Mouse (Mus musculus): ENCODE results near the gene Epn1. TPM values are rescaled to one million over a fixed set of nuclear protein-coding genes. Genes with fewer than 3 reads are reported as not detected.

The Epn1 gene
- polyA plus RNA-seq, 1 experiment from 2014 or later, result 116 TPM

- peaks cover 42% of the 10 kb centered on the region for H3K36me3 ChIP-seq (replicated peaks; ENCODE audit: control insufficient read depth, insufficient read depth)
Measured at GRCm38 (mm10) chr7:5099796-5100195, 19.8 kb downstream of the Epn1 start.

GRCm38 (mm10) chr7:5101066-5101663 is 21.1 kb downstream of the Epn1 start:
- peaks cover 28% of the 10 kb centered on the region for H3K36me3 ChIP-seq (replicated peaks; ENCODE audit: control insufficient read depth, insufficient read depth)
- no peak for DNase-seq (ENCODE audit: low spot score)
- no peaks in the 10 kb centered on the region for H3K9me3 ChIP-seq (ENCODE audit: control insufficient read depth, low read length)
- H3K27ac ChIP-seq, result no peak overlapping the region
- 88% methylated on average over 10 of the region's 10 CpGs for WGBS
- H3K4me1 ChIP-seq (replicated peaks; ENCODE audit: control insufficient read depth, insufficient read depth, low read length), result no peaks in the 10 kb centered on the region
- no peak overlapping the region for H3K4me3 ChIP-seq (replicated peaks; ENCODE audit: low read length)
- ATAC-seq (ENCODE audit: low FRiP score), result peak; percentile 25; the same call in 1 of the 2 replicates
- H3K27me3 ChIP-seq (ENCODE audit: control insufficient read depth, insufficient read depth, low read length), result no peaks in the 10 kb centered on the region
- no peak overlapping the region for H3K4me2 ChIP-seq (replicated peaks)
- H3K9ac ChIP-seq, result no peak overlapping the region

More at GRCm38 (mm10) chr7:5099796-5100195, 19.8 kb downstream of the Epn1 start:
- H3K4me1 ChIP-seq (replicated peaks; ENCODE audit: control insufficient read depth, insufficient read depth, low read length), result no peaks in the 10 kb centered on the region
- WGBS, result 85% methylated on average over 3 of the region's 3 CpGs
- H3K27ac ChIP-seq, result no peak overlapping the region
- H3K9ac ChIP-seq, result no peak overlapping the region
- no peaks in the 10 kb centered on the region for H3K9me3 ChIP-seq (ENCODE audit: control insufficient read depth, low read length)
- no peak overlapping the region for H3K4me2 ChIP-seq (replicated peaks)
- ATAC-seq (ENCODE audit: low FRiP score) (no peak), DNase-seq (ENCODE audit: low spot score) (no peak)
- no peak overlapping the region for H3K4me3 ChIP-seq (replicated peaks; ENCODE audit: low read length)
- H3K27me3 ChIP-seq (ENCODE audit: control insufficient read depth, insufficient read depth, low read length), result no peaks in the 10 kb centered on the region

GRCm38 (mm10) chr7:5102564-5102963 is 22.5 kb downstream of the Epn1 start:
- peaks cover 17% of the 10 kb centered on the region for H3K36me3 ChIP-seq (replicated peaks; ENCODE audit: control insufficient read depth, insufficient read depth)
- H3K27ac ChIP-seq, result no peak overlapping the region
- 89% methylated on average over 2 of the region's 2 CpGs for WGBS
- no peak overlapping the region for H3K9ac ChIP-seq
- H3K4me1 ChIP-seq (replicated peaks; ENCODE audit: control insufficient read depth, insufficient read depth, low read length), result no peaks in the 10 kb centered on the region
- no peak overlapping the region for H3K4me2 ChIP-seq (replicated peaks)
- ATAC-seq (ENCODE audit: low FRiP score) (no peak), DNase-seq (ENCODE audit: low spot score) (no peak)
- no peaks in the 10 kb centered on the region for H3K9me3 ChIP-seq (ENCODE audit: control insufficient read depth, low read length)
- H3K27me3 ChIP-seq (ENCODE audit: control insufficient read depth, insufficient read depth, low read length), result no peaks in the 10 kb centered on the region
- no peak overlapping the region for H3K4me3 ChIP-seq (replicated peaks; ENCODE audit: low read length)

GRCm38 (mm10) chr7:5108272-5108671 is 28.2 kb downstream of the Epn1 start:
- 82% methylated on average over 4 of the region's 4 CpGs for WGBS
- ATAC-seq (ENCODE audit: low FRiP score), result no peak
- H3K4me2 ChIP-seq (replicated peaks), result no peak overlapping the region

GRCm38 (mm10) chr7:5109301-5109700 is 29.3 kb downstream of the Epn1 start:
- no peak overlapping the region for H3K4me2 ChIP-seq (replicated peaks)
- no peaks in the 10 kb centered on the region for H3K27me3 ChIP-seq (ENCODE audit: control insufficient read depth, insufficient read depth, low read length)
- no peaks in the 10 kb centered on the region for H3K4me1 ChIP-seq (replicated peaks; ENCODE audit: control insufficient read depth, insufficient read depth, low read length)
- 85% methylated on average over 8 of the region's 8 CpGs for WGBS
- H3K4me3 ChIP-seq (replicated peaks; ENCODE audit: low read length), result no peak overlapping the region
- H3K27ac ChIP-seq, result no peak overlapping the region
- ATAC-seq (ENCODE audit: low FRiP score), result no peak
- no peaks in the 10 kb centered on the region for H3K36me3 ChIP-seq (replicated peaks; ENCODE audit: control insufficient read depth, insufficient read depth)
- no peak overlapping the region for H3K9ac ChIP-seq
- no peak for DNase-seq (ENCODE audit: low spot score)
- H3K9me3 ChIP-seq (ENCODE audit: control insufficient read depth, low read length), result no peaks in the 10 kb centered on the region

More at GRCm38 (mm10) chr7:5108272-5108671, 28.2 kb downstream of the Epn1 start:
- H3K9ac ChIP-seq, result no peak overlapping the region
- no peaks in the 10 kb centered on the region for H3K36me3 ChIP-seq (replicated peaks; ENCODE audit: control insufficient read depth, insufficient read depth)
- H3K27ac ChIP-seq, result no peak overlapping the region
- H3K4me1 ChIP-seq (replicated peaks; ENCODE audit: control insufficient read depth, insufficient read depth, low read length), result no peaks in the 10 kb centered on the region
- H3K4me3 ChIP-seq (replicated peaks; ENCODE audit: low read length), result no peak overlapping the region
- H3K9me3 ChIP-seq (ENCODE audit: control insufficient read depth, low read length), result no peaks in the 10 kb centered on the region
- H3K27me3 ChIP-seq (ENCODE audit: control insufficient read depth, insufficient read depth, low read length), result no peaks in the 10 kb centered on the region
- DNase-seq (ENCODE audit: low spot score), result no peak

GRCm38 (mm10) chr7:5112701-5113100 is 32.7 kb downstream of the Epn1 start:
- Histone ChIP-seq H3K4me1 (replicated peaks; ENCODE audit: control insufficient read depth, insufficient read depth, low read length) (no peaks in the 10 kb centered on the region), H3K27ac (no peak overlapping the region), H3K27me3 (ENCODE audit: control insufficient read depth, insufficient read depth, low read length) (no peaks in the 10 kb centered on the region), H3K36me3 (replicated peaks; ENCODE audit: control insufficient read depth, insufficient read depth) (no peaks in the 10 kb centered on the region), H3K4me2 (replicated peaks) (no peak overlapping the region), H3K9ac (no peak overlapping the region), H3K9me3 (ENCODE audit: control insufficient read depth, low read length) (no peaks in the 10 kb centered on the region), H3K4me3 (replicated peaks; ENCODE audit: low read length) (no peak overlapping the region)
- ATAC-seq (ENCODE audit: low FRiP score) (no peak), DNase-seq (ENCODE audit: low spot score) (no peak)
- 58% methylated on average over 3 of the region's 3 CpGs for WGBS

- H3K4me2 ChIP-seq (replicated peaks), result no peak within 1 kb of the TSS
- H3K27me3 ChIP-seq (ENCODE audit: control insufficient read depth, insufficient read depth, low read length), result no peaks in the 10 kb centered on the region
- DNase-seq (ENCODE audit: low spot score), result no peak
- no peaks in the 10 kb centered on the region for H3K36me3 ChIP-seq (replicated peaks; ENCODE audit: control insufficient read depth, insufficient read depth)
- no peak for ATAC-seq (ENCODE audit: low FRiP score)
- no peaks in the 10 kb centered on the region for H3K9me3 ChIP-seq (ENCODE audit: control insufficient read depth, low read length)
- no peaks in the 10 kb centered on the region for H3K4me1 ChIP-seq (replicated peaks; ENCODE audit: control insufficient read depth, insufficient read depth, low read length)
- WGBS, result 94% methylated on average over 3 of the region's 3 CpGs
- no peak within 1 kb of the TSS for H3K27ac ChIP-seq
- H3K4me3 ChIP-seq (replicated peaks; ENCODE audit: low read length), result no peak within 1 kb of the TSS
- no peak within 1 kb of the TSS for H3K9ac ChIP-seq
Measured at GRCm38 (mm10) chr7:5116850-5117249, 36.8 kb downstream of the Epn1 start, which contains the start of gene Rfpl4. Gene Rfpl4, minus strand, starts transcription at chr7:5116950.

- no peaks in the 10 kb centered on the region for H3K9me3 ChIP-seq (ENCODE audit: control insufficient read depth, low read length)
- 93% methylated on average over 8 of the region's 8 CpGs for WGBS
- no peaks in the 10 kb centered on the region for H3K4me1 ChIP-seq (replicated peaks; ENCODE audit: control insufficient read depth, insufficient read depth, low read length)
- H3K4me2 ChIP-seq (replicated peaks), result no peak overlapping the region
- no peaks in the 10 kb centered on the region for H3K27me3 ChIP-seq (ENCODE audit: control insufficient read depth, insufficient read depth, low read length)
- no peak overlapping the region for H3K9ac ChIP-seq
- no peaks in the 10 kb centered on the region for H3K36me3 ChIP-seq (replicated peaks; ENCODE audit: control insufficient read depth, insufficient read depth)
- no peak overlapping the region for H3K4me3 ChIP-seq (replicated peaks; ENCODE audit: low read length)
- DNase-seq (ENCODE audit: low spot score) (no peak), ATAC-seq (ENCODE audit: low FRiP score) (no peak)
- no peak overlapping the region for H3K27ac ChIP-seq
Measured at GRCm38 (mm10) chr7:5125078-5125477, 45.0 kb downstream of the Epn1 start.

GRCm38 (mm10) chr7:5125549-5126406 is 45.7 kb downstream of the Epn1 start, which contains the start of gene Rasl2-9:
Gene Rasl2-9, minus strand, starts transcription at chr7:5125950.
- H3K27ac ChIP-seq, result no peak within 1 kb of the TSS
- ATAC-seq (ENCODE audit: low FRiP score), result peak; percentile 87
- no peaks in the 10 kb centered on the region for H3K4me1 ChIP-seq (replicated peaks; ENCODE audit: control insufficient read depth, insufficient read depth, low read length)
- H3K4me3 ChIP-seq (replicated peaks; ENCODE audit: low read length), result peak within 1 kb of the TSS; percentile 32
- 20% methylated on average over 42 of the region's 42 CpGs for WGBS
- H3K4me2 ChIP-seq (replicated peaks), result peak within 1 kb of the TSS; percentile 49
- no peaks in the 10 kb centered on the region for H3K36me3 ChIP-seq (replicated peaks; ENCODE audit: control insufficient read depth, insufficient read depth)
- H3K9ac ChIP-seq, result peak within 1 kb of the TSS; percentile 42
- DNase-seq (ENCODE audit: low spot score), result peak; percentile 76
- no peaks in the 10 kb centered on the region for H3K9me3 ChIP-seq (ENCODE audit: control insufficient read depth, low read length)
- H3K27me3 ChIP-seq (ENCODE audit: control insufficient read depth, insufficient read depth, low read length), result no peaks in the 10 kb centered on the region
